Mouse (Mus musculus) heart, adult 2 months (tissue): Measurements from ENCODE around the gene Rps27a. TPM values are rescaled to one million over a fixed set of nuclear protein-coding genes. Genes with fewer than 3 reads are reported as not detected.

Experiments used
- DNase-seq, 2 experiments: peaks; one replicate each; pipeline ENCODE4 v3.0.0; 2021
- H3K27ac ChIP-seq: fragments of 200-600 bp; 2 replicates; pipeline ENCODE4 v1.8.1; 2022
- H3K27me3 ChIP-seq: fragments of 200-500 bp; 2 replicates; pipeline ENCODE4 v1.6.1; 2012; ENCODE audit warnings: mild to moderate bottlenecking, low read length, inconsistent platforms, mixed read lengths; ENCODE audit not compliant: control insufficient read depth, insufficient read depth
- H3K36me3 ChIP-seq: fragments of 200-500 bp; 2 replicates; pipeline ENCODE4 v1.6.1; 2012; ENCODE audit warnings: low read length, inconsistent platforms; ENCODE audit not compliant: control insufficient read depth, insufficient read depth
- H3K4me1 ChIP-seq: fragments of 200-500 bp; 2 replicates; pipeline ENCODE4 v1.6.1; 2011; ENCODE audit warnings: low read length; ENCODE audit not compliant: control insufficient read depth, insufficient read depth
- H3K4me3 ChIP-seq: fragments of 200-600 bp; 2 replicates; pipeline ENCODE4 v1.8.1; 2022
- H3K79me2 ChIP-seq: fragments of 200-500 bp; replicated peaks from 2 replicates; pipeline ENCODE4 v1.6.1; 2012; ENCODE audit warnings: mild to moderate bottlenecking, inconsistent platforms, low read length, moderate library complexity, mixed read lengths; ENCODE audit not compliant: control insufficient read depth, insufficient read depth
- H3K9ac ChIP-seq: fragments of 200-500 bp; 2 replicates; pipeline ENCODE4 v1.6.1; 2012; ENCODE audit warnings: low read depth, mild to moderate bottlenecking, control low read depth, inconsistent platforms, low read length, mixed read lengths
- CTCF ChIP-seq: fragments of 200-600 bp; IDR thresholded peaks from 2 replicates; pipeline ENCODE4 v1.8.1; 2022; ENCODE audit warnings: antibody characterized with exemption, mild to moderate bottlenecking, moderate library complexity
- EP300 ChIP-seq: fragments of 200-500 bp; IDR thresholded peaks from 2 replicates; pipeline ENCODE4 v1.6.1; 2011; ENCODE audit warnings: low read depth, low read length, control low read depth; ENCODE audit not compliant: insufficient read depth
- POLR2A ChIP-seq: fragments of 200-500 bp; IDR thresholded peaks from 2 replicates; pipeline ENCODE4 v1.6.1; 2011; ENCODE audit warnings: mild to moderate bottlenecking, low read depth, low read length, control low read depth; ENCODE audit not compliant: insufficient read depth
- WGBS: fragments of 180-500 bp; shearing (Covaris S2); methylation state at CpG from one replicate; pipeline ENCODE4 v1.1.7; 2018; 5-methylcytosine and 5-hydroxymethylcytosine counted together
- intact Hi-C: fragments of 180-260 bp; cut with DNase I; formaldehyde crosslinking; loops from one replicate; pipeline ENCODE4 v1.15.1; 2025
- polyA plus RNA-seq: library from polyadenylated mRNA; depleted of rRNA; stranded (reverse); fragments of >200 nt; gene quantifications from 2 replicates; pipeline ENCODE4 v1.2.3, GENCODE M21; 2012; rRNA removed
- total RNA-seq, 2 experiments: library from RNA; stranded (reverse); gene quantifications; 2 replicates each; pipeline ENCODE4 v1.2.3; 2021

The Rps27a gene
- total and polyA plus RNA-seq, 3 experiments: 95.6 to 481 (median 419) TPM

DNA sequence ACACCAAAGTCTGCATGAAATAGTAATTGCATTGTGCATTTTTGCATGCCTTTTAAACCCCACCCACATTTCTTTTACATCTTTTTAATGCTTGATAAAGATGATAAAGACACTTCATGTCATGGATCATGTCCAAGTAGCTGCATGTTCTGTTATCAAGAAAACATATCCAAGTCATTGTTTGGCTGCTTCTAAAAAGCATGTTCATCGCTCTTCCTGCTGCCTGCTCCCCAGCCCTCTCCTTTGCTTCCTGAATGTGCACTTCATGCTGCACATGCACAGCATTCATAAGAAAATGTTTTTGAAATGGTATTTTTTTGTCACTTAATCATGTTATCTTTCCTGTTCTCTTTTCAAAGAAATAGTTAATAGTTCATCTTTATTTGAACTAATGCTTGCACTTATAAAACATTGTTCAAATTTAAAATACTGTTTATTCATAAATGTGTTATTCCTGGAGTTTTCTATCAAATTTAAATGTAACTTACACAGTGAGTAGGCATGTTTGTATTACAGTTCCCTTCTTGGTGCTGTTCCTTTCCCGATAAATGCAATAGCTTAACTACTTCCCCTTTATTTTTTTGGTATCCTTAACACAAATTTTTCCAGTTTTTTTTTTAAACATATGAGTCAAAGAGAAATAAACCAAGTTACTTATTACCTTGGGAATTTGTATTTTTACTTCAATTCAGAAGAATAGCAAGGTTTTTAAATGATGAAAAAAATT is 42.8 kb downstream of the Rps27a start:
- Histone ChIP-seq H3K27ac (no peak overlapping the region), H3K36me3 (no peaks in the 10 kb centered on the region), H3K4me3 (no peak overlapping the region), H3K4me1 (no peaks in the 10 kb centered on the region), H3K79me2 (0 out of 2 replicates have a peak, but pooled peaks cover 1% of the 10 kb centered on the region), H3K9ac (no peak overlapping the region), H3K27me3 (no peaks in the 10 kb centered on the region)
- DNase-seq: no peak
- intact Hi-C loops: no loop called here
- 70% methylated on average over 2 of the region's 2 CpGs for WGBS
- TF ChIP-seq CTCF: no peak
- TF ChIP-seq POLR2A: no peak
- no peak for TF ChIP-seq EP300

DNA sequence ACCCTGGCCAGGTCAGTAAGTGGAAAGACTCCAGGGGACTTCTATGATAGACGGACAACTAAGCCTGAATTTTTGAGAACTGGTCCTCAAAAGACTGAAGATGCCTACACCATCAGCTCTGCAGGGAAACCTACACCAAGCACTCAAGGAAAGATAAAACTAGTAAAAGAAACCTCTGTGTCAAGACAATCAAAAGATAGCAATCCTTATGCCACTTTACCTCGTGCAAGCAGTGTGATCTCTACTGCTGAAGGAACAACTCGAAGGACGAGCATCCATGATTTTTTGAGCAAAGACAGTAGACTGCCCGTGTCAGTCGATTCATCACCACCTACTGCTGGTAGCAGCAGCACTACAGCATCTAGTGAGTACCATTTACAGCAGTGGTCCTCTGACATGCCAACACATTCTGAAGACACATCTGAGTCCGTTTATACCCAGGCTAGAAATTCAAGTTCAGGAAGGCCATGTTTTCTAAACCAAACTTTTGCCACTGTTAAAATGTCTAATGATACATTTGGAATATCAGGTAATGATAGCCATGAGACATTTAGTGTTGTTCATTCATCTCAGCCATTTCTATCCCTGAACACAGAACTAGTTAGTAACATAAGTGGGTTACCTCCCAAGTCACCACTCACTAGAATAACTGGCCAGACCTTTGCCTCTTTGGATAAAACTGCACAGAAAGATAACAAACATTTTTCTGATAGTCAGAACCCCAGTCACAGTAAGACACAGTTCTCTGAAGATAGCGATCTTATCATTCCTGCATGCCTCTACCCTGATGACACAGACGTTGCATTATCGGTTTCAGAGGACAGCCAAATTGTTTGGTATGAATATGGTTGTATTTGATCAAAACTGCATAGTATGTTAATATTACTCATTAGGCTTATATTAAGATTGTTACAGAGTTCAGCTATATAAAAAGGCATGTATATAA is 43.7 kb downstream of the Rps27a start:
- intact Hi-C loops: no loop called here
- H3K27ac ChIP-seq: no peak overlapping the region
- no peak for TF ChIP-seq POLR2A
- no peak for TF ChIP-seq EP300
- no peak for TF ChIP-seq CTCF
- no peaks in the 10 kb centered on the region for H3K27me3 ChIP-seq
- no peak overlapping the region for H3K9ac ChIP-seq
- 0 out of 2 replicates have a peak, but pooled peaks cover 1% of the 10 kb centered on the region for H3K79me2 ChIP-seq
- no peaks in the 10 kb centered on the region for H3K4me1 ChIP-seq
- WGBS: 81% methylated on average over 10 of the region's 10 CpGs
- DNase-seq: no peak
- H3K4me3 ChIP-seq: no peak overlapping the region
- H3K36me3 ChIP-seq: no peaks in the 10 kb centered on the region

DNA sequence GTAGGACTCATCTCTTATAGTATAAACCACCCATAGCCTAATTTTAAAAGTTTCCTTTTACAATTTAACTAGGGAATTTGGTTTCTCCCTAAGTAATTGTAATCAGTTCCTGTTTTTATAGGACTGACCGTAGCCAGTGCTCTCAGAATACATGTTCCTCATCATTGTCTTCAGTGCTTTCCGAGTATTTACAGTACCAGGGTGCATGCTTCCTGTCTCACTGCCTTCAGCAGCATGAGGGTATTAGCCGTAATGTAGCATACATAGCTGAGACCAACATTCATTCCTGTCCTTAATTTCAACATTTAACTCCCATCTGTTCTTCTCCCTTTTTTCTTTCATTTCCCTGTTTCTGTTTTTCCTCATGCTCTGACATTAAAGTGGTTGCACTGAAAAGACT is 50.9 kb downstream of the Rps27a start:
- Histone ChIP-seq H3K27me3 (no peaks in the 10 kb centered on the region), H3K36me3 (no peaks in the 10 kb centered on the region), H3K4me1 (no peaks in the 10 kb centered on the region), H3K79me2 (no peaks in the 10 kb centered on the region), H3K4me3 (no peak overlapping the region), H3K9ac (no peak overlapping the region), H3K27ac (no peak overlapping the region)
- WGBS: 58% methylated on average over 3 of the region's 3 CpGs
- DNase-seq: no peak
- intact Hi-C loops: no loop called here
- TF ChIP-seq POLR2A (no peak), EP300 (no peak), CTCF (no peak)

Other genes with a start within 250 kb of the Rps27a start
- 1 to 10 TPM; 5.5 to 9.0 TPM for gene Ccdc88a, start 174.5 kb downstream of the Rps27a start, total RNA-seq
- gene Ccdc88a, start 174.5 kb downstream of the Rps27a start, polyA plus RNA-seq: 1.00 and 1.6 TPM in 2 replicates
- 10 to 100 TPM; 20.4 to 22.0 TPM for gene Prorsd1, start 33.1 kb downstream of the Rps27a start, total RNA-seq
- 6.7 and 12.2 TPM in 2 replicates for gene Prorsd1, start 33.1 kb downstream of the Rps27a start, polyA plus RNA-seq
- gene Mtif2, start 21.7 kb downstream of the Rps27a start, total RNA-seq: 10 to 100 TPM; 51.2 to 53.5 TPM
- 19.7 and 38.6 TPM in 2 replicates for gene Mtif2, start 21.7 kb downstream of the Rps27a start, polyA plus RNA-seq
- not detected for gene Clhc1, start 159 bp downstream of the Rps27a start, total RNA-seq
- gene Clhc1, start 159 bp downstream of the Rps27a start, polyA plus RNA-seq: 0.15 TPM in 1 of 2 replicates, not detected in the other
- gene Rtn4, start 144.8 kb upstream of the Rps27a start, total RNA-seq: 10 to 100 TPM; 82.5 to 85.3 TPM
- gene Rtn4, start 144.8 kb upstream of the Rps27a start, polyA plus RNA-seq: 31.1 and 51.5 TPM in 2 replicates